Mouse (Mus musculus): ENCODE results near the gene Kctd8.

- TF ChIP-seq CTCF (IDR thresholded peaks at IDR 0.05; ENCODE audit: low read depth, low read length) (no peak), POLR2A (IDR thresholded peaks at IDR 0.05; ENCODE audit: insufficient read depth, low read length) (no peak)
Measured at GRCm38 (mm10) chr5:69088912-69089311, 252.6 kb downstream of the Kctd8 start.
